Mouse (Mus musculus): ENCODE data around the gene Dusp18. TPM values are rescaled to one million over a fixed set of nuclear protein-coding genes. Genes with fewer than 3 reads are reported as not detected.
A peak's percentile ranks its signal among the peaks of the same experiment; 100 is the strongest.

Dusp18 gene
- 1.1 and 2.4 TPM in 2 replicates for polyA plus RNA-seq (2012; rRNA removed)

DNA sequence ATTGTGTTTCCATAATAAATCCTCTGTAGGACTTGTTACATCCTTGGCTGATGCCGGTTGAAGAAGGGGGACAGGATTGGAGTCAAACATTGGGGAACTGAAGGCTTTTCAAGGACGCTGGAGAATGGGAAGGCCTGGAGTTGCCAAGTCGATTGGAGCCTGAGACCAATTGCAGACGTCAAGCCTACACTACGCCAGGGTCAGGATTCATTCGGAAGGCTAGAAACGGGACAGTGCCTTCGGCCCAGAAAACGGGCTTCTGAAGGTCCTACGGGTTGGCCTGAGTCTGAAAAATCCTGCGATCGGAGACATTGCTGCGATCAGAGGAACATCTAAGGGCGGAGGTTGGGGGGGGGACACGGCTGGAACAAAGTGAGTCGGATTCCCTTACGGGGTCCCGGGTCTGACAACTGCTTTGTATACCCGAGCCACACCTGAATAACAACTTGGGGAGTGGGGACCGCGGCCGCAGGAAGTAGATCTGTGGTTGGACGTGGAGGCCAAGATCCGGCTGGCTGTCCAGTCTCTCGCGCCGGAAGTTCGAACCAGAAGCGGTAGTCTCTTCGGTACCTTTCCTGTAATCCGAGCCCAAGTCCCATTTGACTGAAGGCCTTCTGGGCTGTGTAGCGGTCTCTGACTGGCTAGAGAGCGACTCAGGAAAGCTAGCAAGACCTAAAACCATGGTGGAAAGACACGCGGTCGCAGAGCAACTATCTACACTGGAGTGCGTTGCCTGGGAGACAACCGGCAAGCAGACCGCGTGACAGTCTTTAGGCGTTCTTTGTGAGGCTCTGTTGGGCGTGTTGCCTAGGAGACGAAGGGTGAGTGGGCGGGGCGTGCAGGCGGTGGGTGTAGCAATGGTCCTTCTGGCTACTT lies at the start of gene Dusp18, which contains the start of gene 4921536K21Rik:
Dusp18 (plus strand) TSS at position 835 of the 876 bp plus-strand sequence.
4921536K21Rik (minus strand) TSS at position 693 of the 876 bp plus-strand sequence.
- Histone ChIP-seq H3K4me3 (ENCODE audit: control insufficient read depth, insufficient read depth, low read length) (peak within 1 kb of the TSS; percentile 37), H3K27me3 (ENCODE audit: control insufficient read depth, insufficient read depth, low read length) (no peaks in the 10 kb centered on the region), H3K36me3 (ENCODE audit: control insufficient read depth, insufficient read depth, low read length) (no peaks in the 10 kb centered on the region), H3K4me1 (replicated peaks; ENCODE audit: control insufficient read depth, insufficient read depth, low read length) (peaks cover 10% of the 10 kb centered on the region), H3K27ac (ENCODE audit: control insufficient read depth, insufficient read depth, low read length) (no peak within 1 kb of the TSS)
- WGBS: 22% methylated on average over 46 of the region's 46 CpGs
- TF ChIP-seq CTCF (IDR thresholded peaks at IDR 0.05; ENCODE audit: borderline replicate concordance, control insufficient read depth, extremely low read depth, insufficient read depth, low read length, poor library complexity) (no peak), POLR2A (IDR thresholded peaks at IDR 0.05; ENCODE audit: control insufficient read depth, extremely low read depth, insufficient read depth, low read length, poor library complexity) (no peak)
- peak; percentile 85 for DNase-seq

DNA sequence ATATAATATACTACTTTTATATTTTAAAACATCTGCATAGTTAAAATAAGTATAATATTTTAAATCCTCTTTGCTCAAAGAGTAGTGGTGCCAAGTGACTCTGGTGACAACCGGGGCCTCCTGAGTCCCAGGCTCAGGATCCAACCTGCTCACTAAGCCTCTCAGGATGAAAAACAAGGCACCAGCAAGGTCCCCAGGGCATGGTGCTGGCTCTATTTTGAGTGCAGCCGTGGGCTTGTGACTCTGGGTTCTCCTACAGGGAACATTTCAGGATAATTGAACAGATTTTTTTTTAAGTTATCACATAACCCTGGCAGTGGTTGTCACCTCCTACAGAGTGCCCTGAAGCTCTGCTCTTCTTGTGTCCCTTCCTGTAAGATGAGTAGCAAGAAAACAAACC lies 48.7 kb upstream of the Dusp18 start:
- no peaks in the 10 kb centered on the region for H3K36me3 ChIP-seq (ENCODE audit: control insufficient read depth, insufficient read depth, low read length)
- no peak overlapping the region for H3K27ac ChIP-seq (ENCODE audit: control insufficient read depth, insufficient read depth, low read length)
- H3K27me3 ChIP-seq (ENCODE audit: control insufficient read depth, insufficient read depth, low read length): no peaks in the 10 kb centered on the region
- WGBS: 85% methylated on average over 2 of the region's 2 CpGs
- H3K4me1 ChIP-seq (replicated peaks; ENCODE audit: control insufficient read depth, insufficient read depth, low read length): no peaks in the 10 kb centered on the region
- TF ChIP-seq CTCF (IDR thresholded peaks at IDR 0.05; ENCODE audit: borderline replicate concordance, control insufficient read depth, extremely low read depth, insufficient read depth, low read length, poor library complexity): no peak
- no peak for TF ChIP-seq POLR2A (IDR thresholded peaks at IDR 0.05; ENCODE audit: control insufficient read depth, extremely low read depth, insufficient read depth, low read length, poor library complexity)
- no peak overlapping the region for H3K4me3 ChIP-seq (ENCODE audit: control insufficient read depth, insufficient read depth, low read length)
- DNase-seq: no peak

DNA sequence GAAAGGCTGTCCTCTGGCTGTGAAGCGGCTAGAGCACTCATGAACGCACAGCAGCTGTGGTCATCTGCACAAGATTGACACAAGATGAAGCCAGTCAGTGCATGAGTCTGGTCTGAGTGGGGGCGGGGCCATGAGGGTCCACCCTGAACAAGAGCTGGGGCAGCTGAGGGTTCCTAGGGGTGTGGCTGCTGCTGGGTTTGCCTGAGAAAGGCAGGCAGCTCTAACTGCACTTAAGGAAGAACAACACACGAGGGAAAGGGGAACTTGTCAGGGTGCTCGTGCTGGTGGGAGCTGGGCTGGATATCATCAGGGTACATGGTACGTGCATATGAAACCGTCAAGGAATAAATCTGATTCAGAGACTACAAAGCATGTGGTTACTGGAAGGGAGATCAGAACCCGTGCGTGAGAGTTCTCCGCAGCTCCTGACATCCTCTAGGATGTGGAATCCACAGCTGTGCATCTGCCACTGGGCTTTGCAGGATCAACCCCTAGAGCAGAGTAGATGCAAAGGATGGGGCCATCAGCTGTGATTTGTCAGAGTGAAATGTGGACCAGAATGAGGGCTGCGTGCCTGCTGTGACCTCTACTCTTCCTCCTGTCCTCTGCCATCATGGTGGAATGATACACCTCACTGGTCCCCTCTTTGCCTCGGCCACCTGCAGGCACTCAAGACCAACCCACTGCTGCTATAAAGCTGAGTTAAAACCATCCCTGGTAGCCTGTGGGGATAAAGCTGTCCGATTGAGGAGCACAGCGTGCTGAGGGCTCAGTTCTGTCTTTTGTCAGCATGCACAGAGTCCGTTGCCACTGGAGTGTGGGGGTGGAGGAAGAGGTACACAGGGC lies 45.3 kb upstream of the Dusp18 start:
- TF ChIP-seq POLR2A (IDR thresholded peaks at IDR 0.05; ENCODE audit: control insufficient read depth, extremely low read depth, insufficient read depth, low read length, poor library complexity) (no peak), CTCF (IDR thresholded peaks at IDR 0.05; ENCODE audit: borderline replicate concordance, control insufficient read depth, extremely low read depth, insufficient read depth, low read length, poor library complexity) (no peak)
- no peaks in the 10 kb centered on the region for H3K36me3 ChIP-seq (ENCODE audit: control insufficient read depth, insufficient read depth, low read length)
- WGBS: 79% methylated on average over 15 of the region's 15 CpGs
- no peak for DNase-seq
- H3K4me3 ChIP-seq (ENCODE audit: control insufficient read depth, insufficient read depth, low read length): no peak overlapping the region
- H3K27me3 ChIP-seq (ENCODE audit: control insufficient read depth, insufficient read depth, low read length): no peaks in the 10 kb centered on the region
- no peaks in the 10 kb centered on the region for H3K4me1 ChIP-seq (replicated peaks; ENCODE audit: control insufficient read depth, insufficient read depth, low read length)
- no peak overlapping the region for H3K27ac ChIP-seq (ENCODE audit: control insufficient read depth, insufficient read depth, low read length)

DNA sequence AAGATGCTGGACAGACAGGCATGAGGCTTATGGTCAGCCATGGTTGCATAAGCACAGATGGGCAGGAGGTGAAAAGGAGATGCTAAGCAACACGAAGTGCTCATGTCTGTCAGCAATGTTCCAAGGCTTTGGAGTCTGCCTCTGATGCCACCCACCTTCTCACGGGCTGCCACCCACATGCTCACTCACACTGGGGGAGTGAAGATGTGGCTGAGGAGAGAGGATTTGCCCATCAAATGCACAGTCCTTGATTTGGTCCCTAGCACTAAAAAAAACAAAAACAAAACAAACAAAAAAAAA lies 44.8 kb upstream of the Dusp18 start:
- no peak for DNase-seq
- TF ChIP-seq CTCF (IDR thresholded peaks at IDR 0.05; ENCODE audit: borderline replicate concordance, control insufficient read depth, extremely low read depth, insufficient read depth, low read length, poor library complexity): no peak
- no peak for TF ChIP-seq POLR2A (IDR thresholded peaks at IDR 0.05; ENCODE audit: control insufficient read depth, extremely low read depth, insufficient read depth, low read length, poor library complexity)
- Histone ChIP-seq H3K27me3 (ENCODE audit: control insufficient read depth, insufficient read depth, low read length) (no peaks in the 10 kb centered on the region), H3K27ac (ENCODE audit: control insufficient read depth, insufficient read depth, low read length) (no peak overlapping the region), H3K4me1 (replicated peaks; ENCODE audit: control insufficient read depth, insufficient read depth, low read length) (no peaks in the 10 kb centered on the region), H3K4me3 (ENCODE audit: control insufficient read depth, insufficient read depth, low read length) (no peak overlapping the region), H3K36me3 (ENCODE audit: control insufficient read depth, insufficient read depth, low read length) (no peaks in the 10 kb centered on the region)
- 93% methylated on average over 2 of the region's 2 CpGs for WGBS

DNA sequence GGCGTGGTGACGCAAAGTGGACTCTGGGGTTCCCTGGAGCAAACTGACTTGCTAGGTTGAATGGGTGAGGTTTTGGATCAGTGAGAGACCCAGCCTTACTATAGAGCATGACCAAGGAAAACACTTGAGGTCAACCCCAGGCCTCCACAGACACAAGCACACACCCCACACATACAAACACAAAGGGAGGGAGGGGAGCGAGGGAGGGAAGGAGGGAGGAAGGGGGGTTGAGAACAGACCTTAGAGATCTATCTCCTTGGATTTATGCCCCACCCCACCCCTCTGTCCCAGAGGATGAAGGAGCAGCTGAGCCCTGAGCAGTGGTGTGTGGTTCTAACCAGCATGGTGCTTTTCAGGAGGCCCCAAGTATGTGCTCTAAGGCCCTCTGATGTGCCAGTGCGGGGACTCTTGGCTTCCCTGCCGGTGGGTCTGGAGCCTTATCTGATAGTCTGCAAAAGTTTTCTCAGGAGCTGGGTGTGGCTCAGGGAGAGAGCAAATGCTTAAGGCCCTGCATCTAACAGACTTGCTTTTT lies 44.2 kb upstream of the Dusp18 start:
- TF ChIP-seq POLR2A (IDR thresholded peaks at IDR 0.05; ENCODE audit: control insufficient read depth, extremely low read depth, insufficient read depth, low read length, poor library complexity): no peak
- no peak for TF ChIP-seq CTCF (IDR thresholded peaks at IDR 0.05; ENCODE audit: borderline replicate concordance, control insufficient read depth, extremely low read depth, insufficient read depth, low read length, poor library complexity)
- 84% methylated on average over 5 of the region's 5 CpGs for WGBS
- Histone ChIP-seq H3K36me3 (ENCODE audit: control insufficient read depth, insufficient read depth, low read length) (no peaks in the 10 kb centered on the region), H3K4me3 (ENCODE audit: control insufficient read depth, insufficient read depth, low read length) (no peak overlapping the region), H3K4me1 (replicated peaks; ENCODE audit: control insufficient read depth, insufficient read depth, low read length) (no peaks in the 10 kb centered on the region), H3K27ac (ENCODE audit: control insufficient read depth, insufficient read depth, low read length) (no peak overlapping the region), H3K27me3 (ENCODE audit: control insufficient read depth, insufficient read depth, low read length) (no peaks in the 10 kb centered on the region)
- DNase-seq: no peak

DNA sequence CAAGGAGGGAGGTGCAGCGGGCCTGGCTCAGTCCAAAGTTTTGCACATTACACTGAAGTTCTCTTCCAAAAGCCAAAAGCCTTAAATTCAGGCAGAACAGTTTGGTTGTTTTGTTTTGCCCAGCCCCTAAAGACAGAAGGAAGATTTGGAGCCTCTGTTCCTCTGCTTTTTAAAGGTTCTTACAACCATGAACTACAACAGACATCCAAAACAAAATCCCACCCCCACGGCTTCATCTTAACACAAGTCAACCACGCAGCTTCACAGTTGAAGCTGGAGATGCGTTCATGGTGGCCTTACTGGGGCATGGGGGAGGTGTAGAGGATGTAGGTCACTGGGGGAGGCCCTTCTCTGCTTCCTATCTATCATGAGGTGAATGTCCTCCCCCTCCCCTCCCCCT lies 43.2 kb upstream of the Dusp18 start:
- Histone ChIP-seq H3K27ac (ENCODE audit: control insufficient read depth, insufficient read depth, low read length) (no peak overlapping the region), H3K27me3 (ENCODE audit: control insufficient read depth, insufficient read depth, low read length) (no peaks in the 10 kb centered on the region), H3K4me1 (replicated peaks; ENCODE audit: control insufficient read depth, insufficient read depth, low read length) (no peaks in the 10 kb centered on the region), H3K4me3 (ENCODE audit: control insufficient read depth, insufficient read depth, low read length) (no peak overlapping the region), H3K36me3 (ENCODE audit: control insufficient read depth, insufficient read depth, low read length) (no peaks in the 10 kb centered on the region)
- WGBS: 75% methylated on average over 4 of the region's 4 CpGs
- no peak for DNase-seq
- TF ChIP-seq CTCF (IDR thresholded peaks at IDR 0.05; ENCODE audit: borderline replicate concordance, control insufficient read depth, extremely low read depth, insufficient read depth, low read length, poor library complexity) (no peak), POLR2A (IDR thresholded peaks at IDR 0.05; ENCODE audit: control insufficient read depth, extremely low read depth, insufficient read depth, low read length, poor library complexity) (no peak)

All from thymus, adult 2 months (tissue).